ENCODE assay signal across 11 mouse cellular contexts in the genomic region with DNA sequence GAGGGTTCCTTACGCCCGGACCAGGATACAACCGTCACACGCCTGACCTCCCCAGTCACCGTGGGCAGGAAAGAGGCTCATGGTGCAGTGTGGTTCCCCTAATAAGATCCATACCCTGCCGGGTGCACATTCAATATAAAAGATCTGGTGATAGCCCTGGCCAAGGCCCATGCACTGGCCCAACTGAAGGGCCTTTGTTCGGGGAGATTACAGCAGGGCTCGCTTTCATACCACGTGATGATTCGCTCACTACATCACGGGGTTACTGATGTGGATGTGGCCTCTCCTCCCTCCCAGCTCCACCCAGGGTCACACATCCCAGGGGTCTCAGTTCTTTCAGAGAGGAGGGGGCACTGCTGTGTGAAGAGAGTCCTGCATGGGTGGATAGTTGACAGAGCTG. TPM values are rescaled to one million over a fixed set of nuclear protein-coding genes. Genes with fewer than 3 reads are reported as not detected.
DNase-seq lines count a peak whose midpoint lies in the region; ATAC-seq and TF ChIP-seq lines count a peak whose summit lies in the region.
"Had no signal": no experiment of that assay in that cellular context is flagged by ENCODE, and none has a peak within 500 bp of the region (broad histone marks: within the 10 kb centered on the region; RNA-seq: fewer than 3 reads in every experiment).

No protein-coding gene starts in this region.

- no peak for ATAC-seq in heart, postnatal 0 days (ENCODE audit: insufficient read depth, low read depth)
- ATAC-seq in midbrain, embryonic 12.5 days (ENCODE audit: low FRiP score, low read depth), result no peak
- no peak for ATAC-seq in midbrain, embryonic 14.5 days (ENCODE audit: low FRiP score, low TSS enrichment)
- peak; percentile 19 for ATAC-seq in forebrain, embryonic 14.5 days
- peak; percentile 64; the same call in 1 of the 2 replicates for ATAC-seq in stomach, embryonic 15.5 days (ENCODE audit: insufficient read depth, low FRiP score, low read depth)
- no peak for ATAC-seq in liver, embryonic 12.5 days

- no peak for TF ChIP-seq CTCF in heart, postnatal 0 days (IDR thresholded peaks at IDR 0.05; ENCODE audit: low read depth)

- no peak overlapping the region for H3K4me2 ChIP-seq in heart, postnatal 0 days (ENCODE audit: low read depth, low read length)
- no peak overlapping the region for H3K4me2 ChIP-seq in midbrain, embryonic 12.5 days (replicated peaks)
- H3K4me2 ChIP-seq in midbrain, embryonic 14.5 days (ENCODE audit: low read length), result no peak overlapping the region
- H3K4me2 ChIP-seq in forebrain, embryonic 14.5 days (ENCODE audit: low read length), result peak overlapping the region; percentile 7; the same call in 1 of the 2 replicates
- no peak overlapping the region for H3K4me2 ChIP-seq in stomach, embryonic 15.5 days
- no peak overlapping the region for H3K4me2 ChIP-seq in liver, embryonic 12.5 days

- no peaks in the 10 kb centered on the region for H3K27me3 ChIP-seq in heart, postnatal 0 days (ENCODE audit: control insufficient read depth, insufficient read depth, low read length)
- H3K27me3 ChIP-seq in midbrain, embryonic 12.5 days, result peaks cover 64% of the 10 kb centered on the region
- no peaks in the 10 kb centered on the region; the same call in 1 of the 2 replicates for H3K27me3 ChIP-seq in midbrain, embryonic 14.5 days (ENCODE audit: control insufficient read depth, insufficient read depth, low read length)
- H3K27me3 ChIP-seq in forebrain, embryonic 14.5 days (replicated peaks; ENCODE audit: control insufficient read depth, insufficient read depth, low read length), result no peaks in the 10 kb centered on the region
- H3K27me3 ChIP-seq in stomach, embryonic 15.5 days (replicated peaks), result no peaks in the 10 kb centered on the region
- no peaks in the 10 kb centered on the region for H3K27me3 ChIP-seq in liver, embryonic 12.5 days (replicated peaks)

- TF ChIP-seq EP300 in heart, postnatal 0 days (IDR thresholded peaks at IDR 0.05; ENCODE audit: low read depth), result no peak

- H3K9ac ChIP-seq in heart, postnatal 0 days (replicated peaks; ENCODE audit: low read depth, low read length), result 0 out of 2 replicates have a peak overlapping the region, but pooled peaks have one; percentile 31
- no peak overlapping the region for H3K9ac ChIP-seq in midbrain, embryonic 12.5 days (replicated peaks)
- no peak overlapping the region for H3K9ac ChIP-seq in midbrain, embryonic 14.5 days (replicated peaks; ENCODE audit: low read length)
- H3K9ac ChIP-seq in forebrain, embryonic 14.5 days (ENCODE audit: low read length), result no peak overlapping the region; the same call in 1 of the 2 replicates
- H3K9ac ChIP-seq in stomach, embryonic 15.5 days, result no peak overlapping the region
- no peak overlapping the region for H3K9ac ChIP-seq in liver, embryonic 12.5 days

- no peaks in the 10 kb centered on the region for H3K9me3 ChIP-seq in heart, postnatal 0 days (replicated peaks; ENCODE audit: control insufficient read depth, low read length)
- H3K9me3 ChIP-seq in midbrain, embryonic 12.5 days, result no peaks in the 10 kb centered on the region
- no peaks in the 10 kb centered on the region for H3K9me3 ChIP-seq in midbrain, embryonic 14.5 days (ENCODE audit: control insufficient read depth, low read length)
- no peaks in the 10 kb centered on the region for H3K9me3 ChIP-seq in forebrain, embryonic 14.5 days (replicated peaks; ENCODE audit: control insufficient read depth, low read length)
- H3K9me3 ChIP-seq in stomach, embryonic 15.5 days, result no peaks in the 10 kb centered on the region
- no peaks in the 10 kb centered on the region for H3K9me3 ChIP-seq in liver, embryonic 12.5 days (replicated peaks)

- WGBS in heart, postnatal 0 days, result 72% methylated on average over 11 of the region's 11 CpGs
- WGBS in midbrain, embryonic 12.5 days, result 60% methylated on average over 11 of the region's 11 CpGs
- 68% methylated on average over 11 of the region's 11 CpGs for WGBS in midbrain, embryonic 14.5 days
- WGBS in forebrain, embryonic 14.5 days, result 22% methylated on average over 11 of the region's 11 CpGs
- WGBS in stomach, embryonic 15.5 days, result 65% methylated on average over 11 of the region's 11 CpGs
- 78% methylated on average over 11 of the region's 11 CpGs for WGBS in liver, embryonic 12.5 days (ENCODE audit: insufficient replicate concordance)

- H3K27ac ChIP-seq in heart, postnatal 0 days (ENCODE audit: low read depth), result peak overlapping the region; percentile 67
- peak overlapping the region; percentile 20; the same call in 1 of the 2 replicates for H3K27ac ChIP-seq in midbrain, embryonic 12.5 days (replicated peaks)
- no peak overlapping the region for H3K27ac ChIP-seq in midbrain, embryonic 14.5 days (replicated peaks; ENCODE audit: low read depth, low read length)
- peak overlapping the region; percentile 70 for H3K27ac ChIP-seq in forebrain, embryonic 14.5 days (ENCODE audit: low read depth, low read length)
- peak overlapping the region; percentile 64 for H3K27ac ChIP-seq in stomach, embryonic 15.5 days
- H3K27ac ChIP-seq in liver, embryonic 12.5 days, result no peak overlapping the region

- peaks cover 45% of the 10 kb centered on the region for H3K4me1 ChIP-seq in heart, postnatal 0 days (ENCODE audit: control insufficient read depth, insufficient read depth)
- peaks cover 89% of the 10 kb centered on the region for H3K4me1 ChIP-seq in midbrain, embryonic 12.5 days
- peaks cover 25% of the 10 kb centered on the region; the same call in 1 of the 2 replicates for H3K4me1 ChIP-seq in midbrain, embryonic 14.5 days (ENCODE audit: control insufficient read depth, insufficient read depth, low read length)
- H3K4me1 ChIP-seq in forebrain, embryonic 14.5 days (ENCODE audit: control insufficient read depth, insufficient read depth, low read length), result peaks cover 63% of the 10 kb centered on the region
- peaks cover 40% of the 10 kb centered on the region for H3K4me1 ChIP-seq in stomach, embryonic 15.5 days
- H3K4me1 ChIP-seq in liver, embryonic 12.5 days, result peaks cover 6% of the 10 kb centered on the region; the same call in 1 of the 2 replicates

- H3K4me3 ChIP-seq in heart, postnatal 0 days (ENCODE audit: low read depth, low read length), result no peak overlapping the region
- H3K4me3 ChIP-seq in midbrain, embryonic 12.5 days, result no peak overlapping the region
- H3K4me3 ChIP-seq in midbrain, embryonic 14.5 days (replicated peaks; ENCODE audit: low read depth, low read length), result no peak overlapping the region
- no peak overlapping the region for H3K4me3 ChIP-seq in forebrain, embryonic 14.5 days (ENCODE audit: low read depth, low read length)
- H3K4me3 ChIP-seq in stomach, embryonic 15.5 days (replicated peaks), result no peak overlapping the region
- no peak overlapping the region for H3K4me3 ChIP-seq in liver, embryonic 12.5 days
- H3K4me3 ChIP-seq: myocyte had no signal

- DNase-seq in heart, postnatal 0 days (ENCODE audit: low spot score), result no peak
- no peak for DNase-seq in heart, postnatal 4 days
- no peak for DNase-seq in midbrain, embryonic 14.5 days
- peak; percentile 67 for DNase-seq in forebrain, embryonic 14.5 days (ENCODE audit: low spot score)
- DNase-seq in ovary, postnatal 14 days (ENCODE audit: low spot score), result no peak
- DNase-seq: layer of hippocampus, postnatal 36 days; right cerebral cortex, postnatal 14 days had no signal

- H3K36me3 ChIP-seq in heart, postnatal 0 days (replicated peaks; ENCODE audit: control insufficient read depth, insufficient read depth, low read length), result no peaks in the 10 kb centered on the region
- no peaks in the 10 kb centered on the region for H3K36me3 ChIP-seq in midbrain, embryonic 12.5 days
- no peaks in the 10 kb centered on the region for H3K36me3 ChIP-seq in midbrain, embryonic 14.5 days (ENCODE audit: control insufficient read depth, insufficient read depth, low read length)
- H3K36me3 ChIP-seq in forebrain, embryonic 14.5 days (ENCODE audit: control insufficient read depth, insufficient read depth, low read length), result no peaks in the 10 kb centered on the region
- H3K36me3 ChIP-seq in stomach, embryonic 15.5 days, result no peaks in the 10 kb centered on the region
- no peaks in the 10 kb centered on the region for H3K36me3 ChIP-seq in liver, embryonic 12.5 days

RNA-seq across cellular contexts. Expression of a gene that starts 50.3 kb away (rescaled TPM):
- total RNA-seq in heart, postnatal 0 days (2014; rRNA removed; ENCODE audit: low replicate concordance), result 9.3 and 9.8 TPM in 2 replicates
- polyA plus RNA-seq in heart, postnatal 0 days (2015; fragmentation: Nextera tagmentation; extraction: Ambion mirVana), result 10.7 and 14.7 TPM in 2 replicates
- 10 to 100 TPM; 25.5 to 26.8 TPM for total RNA-seq in heart, postnatal 4 days (2021)
- polyA plus RNA-seq in midbrain, embryonic 12.5 days (2016; fragmentation: Nextera tagmentation; extraction: Ambion mirVana), result 14.5 and 16.2 TPM in 2 replicates
- 5.2 and 10.1 TPM in 2 replicates for polyA plus RNA-seq in midbrain, embryonic 14.5 days (2014; fragmentation: Nextera tagmentation; extraction: Ambion mirVana)
- polyA plus RNA-seq in forebrain, embryonic 14.5 days (2014; fragmentation: Nextera tagmentation; extraction: Ambion mirVana), result 20.6 and 25.0 TPM in 2 replicates
- 20.8 and 23.9 TPM in 2 replicates for polyA plus RNA-seq in stomach, embryonic 15.5 days (2015; fragmentation: Nextera tagmentation; extraction: Ambion mirVana)
- 2.4 and 2.7 TPM in 2 replicates for polyA plus RNA-seq in liver, embryonic 12.5 days (2016; fragmentation: Nextera tagmentation; extraction: Ambion mirVana)
- polyA plus RNA-seq: myocyte had no signal

Comparison
In these comparisons a context has a peak if more than half of its experiments do, and no peak if none do; other contexts are left out.
1. H3K27ac ChIP-seq: peak in heart, postnatal 0 days (single experiment), midbrain, embryonic 12.5 days (single experiment), forebrain, embryonic 14.5 days (single experiment) and stomach, embryonic 15.5 days (single experiment); none in midbrain, embryonic 14.5 days (single experiment) and liver, embryonic 12.5 days (single experiment).
2. ATAC-seq: peak in forebrain, embryonic 14.5 days (single experiment) and stomach, embryonic 15.5 days (single experiment); none in heart, postnatal 0 days (single experiment), midbrain, embryonic 12.5 days (single experiment), midbrain, embryonic 14.5 days (single experiment) and liver, embryonic 12.5 days (single experiment).